Mouse (Mus musculus): ENCODE measurements at regions not wholly inside any gene's neighbourhood (a gene's known extent, or its start where the extent isn't known, plus 50 kb on each side); places are given as distances from the start of the nearest gene placed in this dataset.
A peak's percentile ranks its signal among the peaks of the same experiment; 100 is the strongest.

DNA sequence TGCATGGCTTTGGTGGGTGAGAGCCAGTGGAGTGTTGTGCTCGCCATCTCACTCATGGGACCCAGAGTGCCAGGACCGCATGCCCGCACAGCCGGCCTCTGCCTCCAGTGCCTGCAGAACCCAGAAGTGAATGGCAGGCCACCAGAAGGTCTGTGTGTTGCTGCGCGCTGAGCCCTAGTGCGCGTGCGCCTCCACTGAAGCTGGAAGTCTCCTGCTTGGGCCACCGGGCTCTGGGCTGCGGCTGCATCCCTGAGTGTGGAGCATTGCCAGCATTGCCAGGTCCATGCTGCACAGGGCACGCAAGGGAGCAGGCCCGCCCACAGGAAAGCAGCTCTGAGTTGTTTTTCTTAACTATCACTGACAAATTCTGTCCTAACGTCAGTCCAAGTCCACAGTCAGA is 785.7 kb downstream of the Gm6760 start:
- no peak for TF ChIP-seq CTCF (IDR thresholded peaks at IDR 0.05)
- no peak for TF ChIP-seq EP300 (IDR thresholded peaks at IDR 0.05; ENCODE audit: insufficient read depth, low read depth, low read length)
- no peak for TF ChIP-seq POLR2A (IDR thresholded peaks at IDR 0.05; ENCODE audit: insufficient read depth, low read depth, low read length)
- Histone ChIP-seq H3K9ac (ENCODE audit: low read depth, low read length) (no peak overlapping the region), H3K79me2 (replicated peaks; ENCODE audit: control insufficient read depth, insufficient read depth, low read length) (no peaks in the 10 kb centered on the region), H3K4me1 (ENCODE audit: control insufficient read depth, insufficient read depth, low read length) (no peaks in the 10 kb centered on the region), H3K36me3 (ENCODE audit: control insufficient read depth, insufficient read depth, low read length) (no peaks in the 10 kb centered on the region), H3K27me3 (ENCODE audit: control insufficient read depth, insufficient read depth, low read length) (no peaks in the 10 kb centered on the region), H3K4me3 (no peak overlapping the region), H3K27ac (no peak overlapping the region)
- 93% methylated on average over 14 of the region's 14 CpGs for WGBS
- DNase-seq: no peak
- intact Hi-C loops (cut with DNase I): no loop called here

DNA sequence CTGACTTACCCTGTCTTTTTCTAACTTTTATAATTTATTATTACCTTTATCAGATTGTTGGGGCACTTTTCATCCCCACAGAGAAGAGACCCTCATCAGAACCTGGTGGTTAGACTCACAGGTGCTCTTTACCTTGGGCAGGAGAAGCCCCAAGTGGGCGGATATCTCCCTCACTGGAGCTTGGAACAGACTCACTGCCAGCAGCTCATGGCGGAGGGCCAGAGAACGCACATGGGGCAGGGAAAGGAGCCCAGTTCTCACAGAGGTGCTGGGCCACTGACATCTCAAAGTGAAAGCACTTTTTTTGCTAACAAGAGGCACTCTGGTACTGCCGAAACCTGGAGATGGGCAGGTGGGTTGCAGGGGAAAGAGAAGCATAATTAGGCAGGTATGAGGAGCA is 786.3 kb downstream of the Gm6760 start:
- WGBS: 60% methylated on average over 4 of the region's 4 CpGs
- Histone ChIP-seq H3K36me3 (ENCODE audit: control insufficient read depth, insufficient read depth, low read length) (no peaks in the 10 kb centered on the region), H3K27me3 (ENCODE audit: control insufficient read depth, insufficient read depth, low read length) (no peaks in the 10 kb centered on the region), H3K9ac (ENCODE audit: low read depth, low read length) (no peak overlapping the region), H3K4me3 (no peak overlapping the region), H3K79me2 (replicated peaks; ENCODE audit: control insufficient read depth, insufficient read depth, low read length) (no peaks in the 10 kb centered on the region), H3K4me1 (ENCODE audit: control insufficient read depth, insufficient read depth, low read length) (no peaks in the 10 kb centered on the region), H3K27ac (no peak overlapping the region)
- DNase-seq: peak; percentile 36 to 44
- TF ChIP-seq CTCF (IDR thresholded peaks at IDR 0.05) (no peak), POLR2A (IDR thresholded peaks at IDR 0.05; ENCODE audit: insufficient read depth, low read depth, low read length) (no peak), EP300 (IDR thresholded peaks at IDR 0.05; ENCODE audit: insufficient read depth, low read depth, low read length) (no peak)
- intact Hi-C loops (cut with DNase I): no loop called here

DNA sequence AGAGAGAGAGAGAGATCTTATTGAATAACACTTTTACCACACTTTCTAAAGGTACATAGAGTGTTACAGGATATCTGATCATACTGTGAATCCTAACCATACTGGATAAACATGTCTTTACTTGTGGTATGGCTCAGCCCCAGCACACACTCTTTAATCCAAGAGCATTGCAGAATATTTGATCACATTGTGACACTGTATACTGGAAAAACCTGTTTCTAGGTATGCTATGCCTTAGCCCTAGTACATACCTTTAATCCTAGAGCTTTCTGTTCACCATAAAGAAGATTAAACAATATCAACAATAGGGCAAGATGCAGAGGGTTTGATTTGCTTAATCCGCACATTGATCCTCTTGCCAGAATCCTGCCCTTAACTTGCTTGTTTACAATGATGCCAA is 797.0 kb downstream of the Gm6760 start:
- intact Hi-C loops (cut with DNase I): no loop called here
- DNase-seq: no peak
- Histone ChIP-seq H3K27me3 (ENCODE audit: control insufficient read depth, insufficient read depth, low read length) (no peaks in the 10 kb centered on the region), H3K4me3 (no peak overlapping the region), H3K36me3 (ENCODE audit: control insufficient read depth, insufficient read depth, low read length) (no peaks in the 10 kb centered on the region), H3K79me2 (replicated peaks; ENCODE audit: control insufficient read depth, insufficient read depth, low read length) (no peaks in the 10 kb centered on the region), H3K9ac (ENCODE audit: low read depth, low read length) (no peak overlapping the region), H3K4me1 (ENCODE audit: control insufficient read depth, insufficient read depth, low read length) (no peaks in the 10 kb centered on the region), H3K27ac (no peak overlapping the region)
- no peak for TF ChIP-seq EP300 (IDR thresholded peaks at IDR 0.05; ENCODE audit: insufficient read depth, low read depth, low read length)
- no peak for TF ChIP-seq CTCF (IDR thresholded peaks at IDR 0.05)
- 86% methylated on average over 1 of the region's 1 CpGs for WGBS

Measured in heart, adult 2 months (tissue).